Mouse (Mus musculus) layer of hippocampus, adult 11-12 months (tissue): ENCODE results near the gene Usp21.
"Not testable (repeated sequence)": the region's sequence is repeated elsewhere in the genome, so short reads cannot be mapped to it uniquely, and the experiment has no call there.

Experiments
- DNase-seq: peaks from one replicate; pipeline ENCODE4 v3.0.0; 2022; ENCODE audit warnings: low spot score

The Usp21 gene

GRCm38 (mm10) chr1:171287136-171288081, at the start of gene Usp21:
Usp21 (minus strand) TSS chr1:171287991.
- DNase-seq = peak; percentile 95

- DNase-seq = no peak
Measured at GRCm38 (mm10) chr1:171330216-171330560, 42.4 kb upstream of the Usp21 start.

- no peak for DNase-seq
Measured at GRCm38 (mm10) chr1:171329433-171330215, 41.8 kb upstream of the Usp21 start.

- peak; percentile 95 for DNase-seq
Measured at GRCm38 (mm10) chr1:171328839-171329432, 41.1 kb upstream of the Usp21 start, which contains the start of gene Dedd. Dedd (plus strand) TSS chr1:171329145.

GRCm38 (mm10) chr1:171328244-171328643, 40.5 kb upstream of the Usp21 start:
- no peak for DNase-seq

GRCm38 (mm10) chr1:171326588-171326987, 38.8 kb upstream of the Usp21 start:
- not testable (repeated sequence) for DNase-seq

GRCm38 (mm10) chr1:171325571-171325970, 37.8 kb upstream of the Usp21 start:
- no peak for DNase-seq

GRCm38 (mm10) chr1:171322012-171322411, 34.2 kb upstream of the Usp21 start:
- no peak for DNase-seq

GRCm38 (mm10) chr1:171321415-171321814, 33.6 kb upstream of the Usp21 start:
- DNase-seq = no peak

GRCm38 (mm10) chr1:171320151-171320550, 32.4 kb upstream of the Usp21 start:
- DNase-seq = no peak

- no peak for DNase-seq
Measured at GRCm38 (mm10) chr1:171319748-171320147, 32.0 kb upstream of the Usp21 start.

GRCm38 (mm10) chr1:171309321-171309720, 21.5 kb upstream of the Usp21 start:
- DNase-seq = no peak

- not testable (repeated sequence) for DNase-seq
Measured at GRCm38 (mm10) chr1:171306157-171306556, 18.4 kb upstream of the Usp21 start.

- no peak for DNase-seq
Measured at GRCm38 (mm10) chr1:171298226-171298625, 10.4 kb upstream of the Usp21 start.

- DNase-seq = no peak
Measured at GRCm38 (mm10) chr1:171295063-171295402, 7.2 kb upstream of the Usp21 start.

- DNase-seq = peak; percentile 87
Measured at GRCm38 (mm10) chr1:171294298-171295062, 6.7 kb upstream of the Usp21 start, which contains the start of gene Ufc1. Ufc1 (minus strand) TSS chr1:171295024.

- no peak for DNase-seq
Measured at GRCm38 (mm10) chr1:171293906-171294297, 6.1 kb upstream of the Usp21 start.

GRCm38 (mm10) chr1:171293351-171293750, 5.6 kb upstream of the Usp21 start:
- DNase-seq = peak; percentile 19

GRCm38 (mm10) chr1:171288328-171288727, 537 bp upstream of the Usp21 start:
- DNase-seq = no peak

GRCm38 (mm10) chr1:171286517-171286916, 1.3 kb downstream of the Usp21 start:
- DNase-seq = peak; percentile 16

- DNase-seq = peak; percentile 13
Measured at GRCm38 (mm10) chr1:171285096-171285892, 2.5 kb downstream of the Usp21 start.
